In the genomic region with DNA sequence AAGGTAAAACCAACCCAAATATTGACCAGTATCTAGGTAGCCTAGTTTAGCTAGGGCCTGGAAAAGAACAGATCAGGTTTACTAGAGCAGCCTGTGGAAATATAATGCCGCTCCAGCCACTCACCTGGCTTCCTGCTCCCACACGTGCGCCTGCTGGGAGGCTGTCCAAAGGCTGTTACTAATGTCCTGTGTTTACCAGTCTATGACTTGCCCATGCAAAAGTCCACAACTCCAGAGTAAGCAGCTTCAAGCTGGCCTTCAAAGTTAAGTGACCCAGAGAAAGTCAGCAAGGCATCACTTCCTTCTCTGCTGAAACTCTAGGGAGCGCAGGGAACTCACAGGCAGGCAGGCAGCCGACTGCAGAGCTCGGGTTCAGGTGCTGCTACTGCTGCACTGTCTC, we compare ENCODE assay signal across 23 mouse cellular contexts. TPM values are rescaled to one million over a fixed set of nuclear protein-coding genes. Genes with fewer than 3 reads are reported as not detected.
DNase-seq lines count a peak whose midpoint lies in the region; ATAC-seq and TF ChIP-seq lines count a peak whose summit lies in the region.
"Had no signal": no experiment of that assay in that cellular context is flagged by ENCODE, and none has a peak within 500 bp of the region (broad histone marks: within the 10 kb centered on the region; RNA-seq: fewer than 3 reads in every experiment).

No protein-coding gene starts in this region.

- H3K9ac ChIP-seq in kidney, embryonic 16.5 days (replicated peaks; ENCODE audit: low read length): peak overlapping the region; percentile 30; the same call in 1 of the 2 replicates
- H3K9ac ChIP-seq: forebrain, embryonic 13.5 days; heart, embryonic 12.5 days; liver, embryonic 15.5 days; midbrain, embryonic 15.5 days; stomach, embryonic 15.5 days had no signal

- intact Hi-C loops in gastrocnemius, adult 2 months (cut with DNase I): no loop called here

- WGBS in lung, adult 2 months: 55% methylated on average over 6 of the region's 6 CpGs
- 59% methylated on average over 6 of the region's 6 CpGs for WGBS in kidney, embryonic 16.5 days
- WGBS in small intestine, adult 2 months: 28% methylated on average over 6 of the region's 6 CpGs

- H3K36me3 ChIP-seq in kidney, embryonic 16.5 days (ENCODE audit: insufficient read depth, low read length): peaks cover 23% of the 10 kb centered on the region
- H3K36me3 ChIP-seq in small intestine, adult 2 months (ENCODE audit: control insufficient read depth, insufficient read depth, low read length): peaks cover 13% of the 10 kb centered on the region

- no peaks in the 10 kb centered on the region for H3K27me3 ChIP-seq in kidney, embryonic 16.5 days (ENCODE audit: insufficient read depth, low read length)
- H3K27me3 ChIP-seq in small intestine, adult 2 months (ENCODE audit: control insufficient read depth, insufficient read depth, low read length): no peaks in the 10 kb centered on the region
- H3K27me3 ChIP-seq: forebrain, embryonic 13.5 days; heart, embryonic 12.5 days; liver, embryonic 15.5 days; midbrain, embryonic 15.5 days; stomach, embryonic 15.5 days had no signal

- peak; percentile 38 for DNase-seq in cerebellum, adult 9-10 months
- DNase-seq in cerebellum, adult 11-12 months: no peak
- DNase-seq in lung, postnatal 36 days: peak; percentile 67
- DNase-seq in lung, adult 2 months: no peak
- DNase-seq in embryo, embryonic 11 days: no peak
- DNase-seq in gastrocnemius, adult 2 months: no peak
- DNase-seq: cerebellum, postnatal 10 days; heart, postnatal 36 days; spleen, adult 18-20 months; thymus, postnatal 14 days had no signal

- no peak overlapping the region for H3K4me2 ChIP-seq in kidney, embryonic 16.5 days (replicated peaks; ENCODE audit: low read depth, low read length)
- H3K4me2 ChIP-seq: forebrain, embryonic 13.5 days; heart, embryonic 12.5 days; liver, embryonic 15.5 days; midbrain, embryonic 15.5 days; stomach, embryonic 15.5 days had no signal

- no peak for ATAC-seq in kidney, embryonic 16.5 days (ENCODE audit: low FRiP score, low TSS enrichment)
- ATAC-seq: CD4-positive, CD25-positive, alpha-beta regulatory T cell, adult 4 months; forebrain, embryonic 13.5 days; hindbrain, postnatal 0 days; midbrain, embryonic 15.5 days had no signal

- H3K4me1 ChIP-seq in lung, adult 2 months (ENCODE audit: control insufficient read depth, insufficient read depth, low read length): peaks cover 6% of the 10 kb centered on the region
- peaks cover 10% of the 10 kb centered on the region; the same call in 1 of the 2 replicates for H3K4me1 ChIP-seq in kidney, embryonic 16.5 days (ENCODE audit: insufficient read depth, low read length)
- peaks cover 8% of the 10 kb centered on the region for H3K4me1 ChIP-seq in small intestine, adult 2 months (ENCODE audit: control insufficient read depth, insufficient read depth, insufficient read length, low read length)

- no peak for TF ChIP-seq CTCF in lung, adult 2 months (IDR thresholded peaks at IDR 0.05; ENCODE audit: insufficient read depth, low read length)
- TF ChIP-seq CTCF in small intestine, adult 2 months (IDR thresholded peaks at IDR 0.05; ENCODE audit: extremely low read depth, insufficient read length, insufficient replicate concordance, low read depth, low read length): 0 out of 2 replicates have a peak, but pooled peaks have one; percentile 3
- no peak for TF ChIP-seq CTCF in gastrocnemius, adult 2 months (IDR thresholded peaks at IDR 0.05)

- H3K27ac ChIP-seq in kidney, embryonic 16.5 days (ENCODE audit: low read length): peak overlapping the region; percentile 71
- peak overlapping the region; percentile 72 for H3K27ac ChIP-seq in small intestine, adult 2 months (ENCODE audit: insufficient read depth, low read depth, low read length)
- H3K27ac ChIP-seq in gastrocnemius, adult 2 months: no peak overlapping the region
- H3K27ac ChIP-seq: forebrain, embryonic 13.5 days; hindbrain, postnatal 0 days; left cerebral cortex, adult 2 months; liver, embryonic 15.5 days; midbrain, embryonic 15.5 days; stomach, embryonic 15.5 days had no signal

- H3K9me3 ChIP-seq in kidney, embryonic 16.5 days (ENCODE audit: low read length): no peaks in the 10 kb centered on the region
- H3K9me3 ChIP-seq: forebrain, embryonic 13.5 days; G1E; heart, embryonic 12.5 days; liver, embryonic 15.5 days; midbrain, embryonic 15.5 days; stomach, embryonic 15.5 days had no signal

- TF ChIP-seq POLR2A in lung, adult 2 months (IDR thresholded peaks at IDR 0.05; ENCODE audit: borderline replicate concordance, extremely low read depth, low read depth, low read length): no peak
- no peak for TF ChIP-seq POLR2A in small intestine, adult 2 months (IDR thresholded peaks at IDR 0.05; ENCODE audit: low read depth, low read length)

- no peak overlapping the region for H3K4me3 ChIP-seq in lung, adult 2 months (replicated peaks; ENCODE audit: extremely low read depth, low read depth, low read length)
- H3K4me3 ChIP-seq in kidney, embryonic 16.5 days (ENCODE audit: low read length): no peak overlapping the region
- no peak overlapping the region for H3K4me3 ChIP-seq in small intestine, adult 2 months (ENCODE audit: low read depth, low read length)
- H3K4me3 ChIP-seq in gastrocnemius, adult 2 months: no peak overlapping the region
- H3K4me3 ChIP-seq: forebrain, embryonic 13.5 days; heart, embryonic 12.5 days; left cerebral cortex, adult 2 months; liver, embryonic 15.5 days; midbrain, embryonic 15.5 days; stomach, embryonic 15.5 days had no signal

RNA-seq across cellular contexts. Expression of gene Tmem80, which starts 4.5 kb away (rescaled TPM):
- 37.2 and 49.2 TPM in 2 replicates for polyA plus RNA-seq in lung, adult 2 months (2012; rRNA removed)
- 49.3 and 59.8 TPM in 2 replicates for polyA plus RNA-seq in kidney, embryonic 16.5 days (2015; fragmentation: Nextera tagmentation; extraction: Ambion mirVana)
- polyA plus RNA-seq in small intestine, adult 2 months (2012; rRNA removed): 11.1 and 23.7 TPM in 2 replicates
- total RNA-seq in gastrocnemius, adult 2 months (2021): 10 to 100 TPM; 11.5 to 16.9 TPM

RNA-seq across cellular contexts. Expression of gene Deaf1, which starts 4.5 kb away (rescaled TPM):
- polyA plus RNA-seq in lung, adult 2 months (2012; rRNA removed): 18.6 and 22.7 TPM in 2 replicates
- polyA plus RNA-seq in kidney, embryonic 16.5 days (2015; fragmentation: Nextera tagmentation; extraction: Ambion mirVana): 77.4 and 87.5 TPM in 2 replicates
- 14.7 and 26.0 TPM in 2 replicates for polyA plus RNA-seq in small intestine, adult 2 months (2012; rRNA removed)
- 10 to 100 TPM; 13.3 to 14.0 TPM for total RNA-seq in gastrocnemius, adult 2 months (2021)

RNA-seq across cellular contexts. Expression of gene Eps8l2, which starts 6.7 kb away (rescaled TPM):
- 112 and 143 TPM in 2 replicates for polyA plus RNA-seq in lung, adult 2 months (2012; rRNA removed)
- polyA plus RNA-seq in kidney, embryonic 16.5 days (2015; fragmentation: Nextera tagmentation; extraction: Ambion mirVana): 59.4 and 62.9 TPM in 2 replicates
- polyA plus RNA-seq in small intestine, adult 2 months (2012; rRNA removed): 279 and 528 TPM in 2 replicates
- total RNA-seq in gastrocnemius, adult 2 months (2021): 1 to 10 TPM; 2.6 to 3.1 TPM
- total RNA-seq: megakaryocyte, adult 5-6 weeks had no signal
- polyA plus RNA-seq: CD4-positive, CD25-positive, alpha-beta regulatory T cell, adult 4 months; G1E had no signal

RNA-seq across cellular contexts. Expression of gene Drd4, which starts 40.2 kb away (rescaled TPM):
- polyA plus RNA-seq in lung, adult 2 months (2012; rRNA removed): not detected in 2 replicates
- polyA plus RNA-seq in kidney, embryonic 16.5 days (2015; fragmentation: Nextera tagmentation; extraction: Ambion mirVana): 1.3 and 1.5 TPM in 2 replicates
- 0.04 and 0.30 TPM in 2 replicates for polyA plus RNA-seq in small intestine, adult 2 months (2012; rRNA removed)
- not detected for total RNA-seq in gastrocnemius, adult 2 months (2021)
- total RNA-seq: heart, postnatal 36 days; megakaryocyte, adult 5-6 weeks had no signal
- polyA plus RNA-seq: CD4-positive, CD25-positive, alpha-beta regulatory T cell, adult 4 months; G1E; liver, embryonic 15.5 days had no signal

RNA-seq across cellular contexts. Expression of gene Sct, which starts 53.1 kb away (rescaled TPM):
- not detected in 2 replicates for polyA plus RNA-seq in lung, adult 2 months (2012; rRNA removed)
- polyA plus RNA-seq in kidney, embryonic 16.5 days (2015; fragmentation: Nextera tagmentation; extraction: Ambion mirVana): 45.2 and 47.1 TPM in 2 replicates
- 337 and 777 TPM in 2 replicates for polyA plus RNA-seq in small intestine, adult 2 months (2012; rRNA removed)
- not detected for total RNA-seq in gastrocnemius, adult 2 months (2021)
- total RNA-seq: G1E; heart, postnatal 36 days; layer of hippocampus, adult 8-10 months; left cerebral cortex, adult 2 months; megakaryocyte, adult 5-6 weeks had no signal
- polyA plus RNA-seq: CD4-positive, CD25-positive, alpha-beta regulatory T cell, adult 4 months; G1E had no signal

Comparison
In these comparisons a context has a peak if more than half of its experiments do, and no peak if none do; other contexts are left out.
1. DNase-seq: peak in cerebellum, adult 9-10 months (single experiment) and lung, postnatal 36 days (single experiment); none in cerebellum, adult 11-12 months (single experiment), lung, adult 2 months (single experiment), embryo, embryonic 11 days (single experiment) and gastrocnemius, adult 2 months (single experiment).